Mouse (Mus musculus) urinary bladder, adult 18-20 months (tissue): ENCODE results near the gene Rpl23a.

ENCODE experiments used
- DNase-seq, 2 experiments: peaks; one replicate each; pipeline ENCODE4 v3.0.0; 2022; ENCODE audit warnings: low spot score in 2 of 2, mixed read lengths in 2 of 2

Rpl23a gene

GRCm38 (mm10) chr11:78167257-78167959 is 16.0 kb downstream of the Rpl23a start:
- no peak for DNase-seq

- no peak for DNase-seq
Observed at GRCm38 (mm10) chr11:78166640-78167039, 16.7 kb downstream of the Rpl23a start.

GRCm38 (mm10) chr11:78166161-78166560 is 17.2 kb downstream of the Rpl23a start:
- no peak for DNase-seq

- peak; percentile 46 to 84 for DNase-seq
Observed at GRCm38 (mm10) chr11:78165761-78166109, 17.6 kb downstream of the Rpl23a start.

GRCm38 (mm10) chr11:78164924-78165760 is 18.2 kb downstream of the Rpl23a start, which contains the start of gene Traf4:
Gene Traf4 (minus strand): TSS chr11:78165589.
- peak in 1 of 2 experiments; percentile 69 for DNase-seq

- no peak for DNase-seq
Observed at GRCm38 (mm10) chr11:78164604-78164923, 18.8 kb downstream of the Rpl23a start.

- no peak for DNase-seq
Observed at GRCm38 (mm10) chr11:78163681-78164603, 19.4 kb downstream of the Rpl23a start.

- no peak for DNase-seq
Observed at GRCm38 (mm10) chr11:78163045-78163444, 20.3 kb downstream of the Rpl23a start.

- no peak for DNase-seq
Observed at GRCm38 (mm10) chr11:78162504-78162903, 20.9 kb downstream of the Rpl23a start.

- DNase-seq: no peak
Observed at GRCm38 (mm10) chr11:78161968-78162367, 21.4 kb downstream of the Rpl23a start.

GRCm38 (mm10) chr11:78161169-78161568 is 22.2 kb downstream of the Rpl23a start:
- DNase-seq: no peak

GRCm38 (mm10) chr11:78160675-78161074 is 22.7 kb downstream of the Rpl23a start:
- no peak for DNase-seq

GRCm38 (mm10) chr11:78160171-78160570 is 23.2 kb downstream of the Rpl23a start:
- no peak for DNase-seq

GRCm38 (mm10) chr11:78159557-78159956 is 23.8 kb downstream of the Rpl23a start:
- no peak for DNase-seq

GRCm38 (mm10) chr11:78159096-78159495 is 24.3 kb downstream of the Rpl23a start:
- DNase-seq: peak in 1 of 2 experiments; percentile 72

GRCm38 (mm10) chr11:78156156-78156699 is 27.2 kb downstream of the Rpl23a start:
- no peak for DNase-seq

- no peak for DNase-seq
Observed at GRCm38 (mm10) chr11:78155674-78156073, 27.7 kb downstream of the Rpl23a start.

GRCm38 (mm10) chr11:78153778-78154177 is 29.6 kb downstream of the Rpl23a start:
- no peak for DNase-seq

- no peak for DNase-seq
Observed at GRCm38 (mm10) chr11:78152299-78153231, 30.8 kb downstream of the Rpl23a start.

GRCm38 (mm10) chr11:78151161-78151560 is 32.2 kb downstream of the Rpl23a start:
- DNase-seq: no peak
